Mouse (Mus musculus): ENCODE results near the gene Otc.

GRCm38 (mm10) chrX:10268761-10269437, 16.8 kb downstream of the Otc start:
- TF ChIP-seq CTCF (conservative IDR thresholded peaks at IDR 0.05 in 1 of 2, IDR thresholded peaks at IDR 0.05 in 1 of 2; ENCODE audit: low read depth in 2 of 2, low read length in 2 of 2) (no peak), MAFK (IDR thresholded peaks at IDR 0.05; ENCODE audit: insufficient replicate concordance, low read length) (no peak), POLR2A (IDR thresholded peaks at IDR 0.05; ENCODE audit: low read depth, low read length) (no peak)
